Mouse (Mus musculus): Measurements from ENCODE around the gene Nf2.

Gene Nf2

GRCm38 (mm10) chr11:4740785-4741184 is 108.6 kb downstream of the Nf2 start:
- DNase-seq: no peak

GRCm38 (mm10) chr11:4738719-4739118 is 110.6 kb downstream of the Nf2 start:
- no peak for DNase-seq

- DNase-seq: peak; percentile 81
These were observed 111.7 kb downstream of the Nf2 start for GRCm38 (mm10) chr11:4737682-4738081.

- DNase-seq: no peak
These were observed 113.0 kb downstream of the Nf2 start for GRCm38 (mm10) chr11:4736355-4736754.

- DNase-seq: no peak
These were observed 115.2 kb downstream of the Nf2 start for GRCm38 (mm10) chr11:4734179-4734578.

- peak; percentile 59 for DNase-seq
These were observed 117.6 kb downstream of the Nf2 start for GRCm38 (mm10) chr11:4731781-4732180.

GRCm38 (mm10) chr11:4730913-4731312 is 118.4 kb downstream of the Nf2 start:
- DNase-seq: no peak

GRCm38 (mm10) chr11:4730096-4730495 is 119.2 kb downstream of the Nf2 start:
- DNase-seq: no peak

- DNase-seq: no peak
These were observed 119.7 kb downstream of the Nf2 start for GRCm38 (mm10) chr11:4729603-4730002.

- no peak for DNase-seq
These were observed 127.6 kb downstream of the Nf2 start for GRCm38 (mm10) chr11:4721728-4722127.

GRCm38 (mm10) chr11:4720900-4721580 is 128.3 kb downstream of the Nf2 start:
- peak; percentile 81 for DNase-seq

GRCm38 (mm10) chr11:4720393-4720792 is 128.9 kb downstream of the Nf2 start:
- no peak for DNase-seq

- DNase-seq: no peak
These were observed 129.4 kb downstream of the Nf2 start for GRCm38 (mm10) chr11:4719961-4720360.

- no peak for DNase-seq
These were observed 130.8 kb downstream of the Nf2 start for GRCm38 (mm10) chr11:4718548-4718947.

- no peak for DNase-seq
These were observed 132.7 kb downstream of the Nf2 start for GRCm38 (mm10) chr11:4716530-4717236.
